Mouse (Mus musculus) embryo, embryonic 11.5 days (tissue): ENCODE results near the gene Tulp4.

Experiments used
- DNase-seq: peaks from one replicate; pipeline ENCODE4 v3.0.0-alpha.2; 2012; ENCODE audit warnings: low read depth, low spot score

Tulp4 gene

DNA sequence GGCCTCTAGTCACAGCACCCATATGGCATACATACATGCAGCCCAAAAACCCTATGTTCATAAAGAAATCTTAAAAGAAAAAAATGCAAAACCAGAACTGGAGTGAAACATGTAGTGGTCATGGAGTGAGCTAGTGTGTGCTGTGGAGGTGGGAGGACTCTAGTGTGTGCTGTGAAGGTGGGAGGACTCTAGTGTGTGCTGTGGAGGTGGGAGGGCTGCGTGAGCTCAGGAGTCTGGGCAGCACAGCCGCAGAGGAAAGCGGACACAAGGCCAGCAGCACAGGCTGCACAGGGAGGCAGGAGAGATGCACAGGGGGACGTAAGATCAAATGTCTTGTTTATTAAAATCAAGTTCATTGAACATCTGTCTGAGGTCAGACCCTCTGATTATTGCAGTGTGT lies 17.5 kb downstream of the Tulp4 start:
- no peak for DNase-seq

DNA sequence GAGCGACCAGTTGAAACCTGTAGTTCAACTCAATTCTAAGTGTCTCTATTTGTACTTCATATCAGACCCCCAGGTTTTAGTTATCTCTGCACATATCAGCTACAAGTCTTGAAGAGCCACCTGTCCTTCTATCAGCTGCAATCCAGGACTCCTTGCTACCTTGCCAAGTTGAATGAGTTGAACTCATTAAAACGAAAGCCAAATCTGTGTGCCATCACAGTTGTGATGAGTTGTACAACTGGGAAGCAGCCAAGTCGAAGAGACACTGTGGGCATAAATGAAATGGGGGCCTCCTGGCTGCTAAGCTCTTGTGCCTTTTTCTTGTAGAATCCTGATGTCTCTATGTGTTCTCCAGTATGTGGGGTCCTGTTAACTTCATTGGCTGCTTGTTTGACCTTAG lies 19.2 kb downstream of the Tulp4 start:
- no peak for DNase-seq

- no peak for DNase-seq
Observed at GRCm38 (mm10) chr17:6128039-6128438, 21.8 kb downstream of the Tulp4 start.

GRCm38 (mm10) chr17:6129361-6129760 lies 23.1 kb downstream of the Tulp4 start:
- no peak for DNase-seq

GRCm38 (mm10) chr17:6131083-6131482 lies 24.8 kb downstream of the Tulp4 start:
- DNase-seq, result no peak

DNA sequence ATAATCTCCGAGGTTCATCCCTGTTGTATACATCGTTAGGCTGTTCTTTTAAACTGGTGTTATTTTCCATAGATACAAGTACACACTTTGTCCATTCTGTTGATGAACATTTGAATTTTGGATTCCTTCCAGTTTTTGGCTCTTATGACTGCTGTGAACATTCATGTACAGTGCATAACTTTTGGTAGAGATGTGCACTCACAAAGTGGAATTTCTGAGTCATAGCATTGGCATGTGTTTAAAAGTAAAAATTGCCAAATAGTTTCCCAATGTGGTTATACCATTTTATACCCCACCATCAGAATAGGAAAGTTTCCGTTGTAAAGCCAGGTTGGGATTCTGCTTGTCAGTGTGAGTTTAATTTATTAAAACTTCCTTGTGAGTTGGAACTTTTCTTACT lies 34.6 kb downstream of the Tulp4 start:
- no peak for DNase-seq

GRCm38 (mm10) chr17:6141344-6141743 lies 35.1 kb downstream of the Tulp4 start:
- no peak for DNase-seq

GRCm38 (mm10) chr17:6145244-6145643 lies 39.0 kb downstream of the Tulp4 start:
- DNase-seq, result no peak

DNA sequence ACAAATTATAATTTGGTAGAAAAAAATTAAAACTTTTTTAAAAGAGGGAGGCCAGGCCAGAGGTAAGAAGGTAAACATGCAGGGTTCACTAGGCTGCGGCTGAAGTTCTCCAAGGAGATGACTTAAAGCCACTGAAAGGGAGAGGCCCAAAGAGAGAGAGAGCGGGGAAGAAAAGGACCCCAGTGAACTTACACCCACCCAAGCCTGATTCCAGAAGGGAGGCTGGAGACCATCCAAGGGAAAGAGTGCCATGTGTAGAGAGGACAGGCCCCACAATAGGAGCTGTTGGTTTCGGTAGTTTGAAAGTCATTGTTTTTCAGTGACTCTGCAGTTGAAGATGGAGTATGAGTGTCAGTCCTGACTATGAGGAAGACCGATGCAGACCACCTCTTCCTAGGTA lies 46.7 kb downstream of the Tulp4 start:
- no peak for DNase-seq

- DNase-seq, result no peak
Observed at GRCm38 (mm10) chr17:6153581-6153980, 47.3 kb downstream of the Tulp4 start.

- DNase-seq, result no peak
Observed at GRCm38 (mm10) chr17:6154366-6154765, 48.1 kb downstream of the Tulp4 start.

- DNase-seq, result no peak
Observed at GRCm38 (mm10) chr17:6160495-6160894, 54.3 kb downstream of the Tulp4 start.

- DNase-seq, result no peak
Observed at GRCm38 (mm10) chr17:6161916-6162315, 55.7 kb downstream of the Tulp4 start.

DNA sequence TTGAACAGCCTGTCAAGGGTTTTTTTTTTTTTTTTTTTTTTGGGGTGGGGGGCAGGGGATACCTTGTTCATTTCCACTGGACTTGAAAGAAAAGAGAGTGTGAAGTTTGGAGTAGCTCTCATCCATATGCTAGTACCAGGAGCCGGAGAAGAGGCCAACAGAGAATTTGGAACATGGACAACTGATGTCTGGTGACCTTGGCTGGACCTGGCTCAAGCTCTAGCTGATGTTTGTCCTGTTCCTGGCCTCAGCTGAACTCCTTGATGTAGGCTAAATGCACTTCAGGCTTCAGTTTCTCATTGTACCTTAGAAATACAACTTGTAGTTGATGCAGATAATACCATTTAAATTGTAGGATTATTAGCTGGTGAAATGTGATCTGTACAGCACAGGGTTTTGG lies 56.5 kb downstream of the Tulp4 start:
- DNase-seq, result no peak

DNA sequence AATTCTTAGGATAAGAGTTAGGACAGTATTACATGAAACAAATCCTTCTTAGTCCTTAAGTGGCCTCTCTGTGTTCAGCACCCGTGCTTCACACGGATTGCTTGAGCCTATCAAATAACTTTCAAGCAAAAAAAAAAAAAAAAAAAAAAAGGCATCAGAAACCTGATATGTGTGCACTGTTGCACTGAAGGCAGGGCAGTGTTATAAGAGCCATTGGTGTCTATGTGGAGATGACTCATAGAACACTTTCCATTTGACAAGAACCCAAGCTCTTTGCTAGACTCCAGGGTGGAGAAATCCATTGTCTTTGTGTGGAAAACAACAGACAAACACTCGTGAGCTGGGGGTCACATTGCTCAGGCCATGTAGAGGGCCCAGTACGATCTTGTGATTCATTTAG lies 58.7 kb downstream of the Tulp4 start:
- no peak for DNase-seq

- no peak for DNase-seq
Observed at GRCm38 (mm10) chr17:6172440-6172839, 66.2 kb downstream of the Tulp4 start.

- DNase-seq, result no peak
Observed at GRCm38 (mm10) chr17:6172926-6173690, 66.9 kb downstream of the Tulp4 start.

DNA sequence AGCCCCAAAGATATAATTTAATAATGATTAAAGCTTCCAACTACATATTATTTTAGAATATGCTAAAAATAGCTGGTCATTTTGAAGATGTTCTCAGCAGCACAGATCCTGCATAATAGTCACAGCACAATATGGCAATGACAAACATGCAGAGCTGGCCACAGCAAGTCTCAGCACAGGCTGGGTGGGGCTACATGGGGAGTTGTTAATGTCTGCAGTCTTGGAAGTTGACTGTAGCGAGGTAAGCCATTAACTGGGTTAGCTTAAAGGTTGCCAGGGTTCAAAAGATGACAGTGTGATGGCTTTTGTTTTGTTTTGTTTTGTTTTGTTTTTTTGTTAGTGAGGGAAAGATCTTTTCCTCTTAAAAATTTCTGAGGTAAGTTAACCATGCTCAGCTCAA lies 68.3 kb downstream of the Tulp4 start:
- DNase-seq, result no peak

DNA sequence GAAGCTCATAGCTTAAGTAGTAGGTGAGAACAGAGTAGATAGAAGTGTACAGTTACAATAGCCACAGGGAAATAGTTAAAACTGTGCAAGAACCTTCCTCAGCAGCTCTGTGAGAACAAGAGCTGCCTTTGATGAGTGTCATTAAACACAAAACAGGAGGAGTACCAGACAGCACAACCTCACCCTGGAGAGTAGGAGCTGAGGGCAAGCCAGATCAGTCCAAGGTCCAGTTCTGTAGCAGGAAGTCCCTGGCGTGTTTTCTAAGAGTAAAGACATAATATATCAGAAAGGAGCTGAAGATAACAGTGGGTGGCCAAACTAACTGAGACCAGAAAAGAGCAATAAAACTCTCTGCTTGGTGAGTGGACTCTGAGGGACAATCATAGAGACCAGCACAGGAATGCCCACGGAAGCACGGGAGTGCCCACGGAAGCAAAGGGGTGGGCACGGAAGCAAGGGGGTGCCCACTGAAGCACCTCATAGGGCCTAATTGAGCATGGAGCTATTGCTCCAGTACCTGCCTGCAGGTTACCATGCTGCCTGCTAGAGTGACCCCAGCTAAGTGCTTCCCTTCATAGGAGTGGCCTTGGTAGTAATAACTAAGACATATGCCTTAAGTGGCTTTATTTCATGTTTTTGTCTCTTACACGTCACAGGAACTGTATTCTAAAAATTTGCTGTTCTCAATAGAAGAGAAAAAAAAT lies 72.5 kb downstream of the Tulp4 start:
- DNase-seq, result no peak

- DNase-seq, result no peak
Observed at GRCm38 (mm10) chr17:6179389-6179788, 73.2 kb downstream of the Tulp4 start.

- no peak for DNase-seq
Observed at GRCm38 (mm10) chr17:6180421-6180820, 74.2 kb downstream of the Tulp4 start.

- DNase-seq, result no peak
Observed at GRCm38 (mm10) chr17:6182715-6183114, 76.5 kb downstream of the Tulp4 start.

DNA sequence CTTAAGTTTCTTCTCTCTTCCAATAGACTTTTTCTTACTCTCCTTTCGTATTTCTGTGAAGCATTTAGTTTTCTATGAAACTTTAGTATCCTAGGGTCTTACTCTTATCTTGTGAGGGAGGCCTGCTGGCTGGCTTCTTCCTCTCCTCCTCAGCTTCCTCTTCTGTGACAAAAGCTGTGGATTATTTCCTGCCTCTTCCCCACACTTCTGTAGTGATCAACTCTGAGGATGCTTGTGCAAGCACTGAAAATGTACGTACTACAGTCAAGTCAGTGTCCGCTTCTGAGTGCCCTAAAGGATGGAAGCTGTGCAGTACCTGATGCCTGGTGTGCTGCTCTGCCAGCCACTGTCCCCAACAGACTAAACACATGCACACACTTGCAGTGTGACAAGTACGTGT lies 80.4 kb downstream of the Tulp4 start:
- DNase-seq, result no peak
